Mouse (Mus musculus) olfactory bulb, adult 2 months (tissue): ENCODE data around the gene Fgf22. TPM values are rescaled to one million over a fixed set of nuclear protein-coding genes. Genes with fewer than 3 reads are reported as not detected.
"Not testable (repeated sequence)": the region's sequence is repeated elsewhere in the genome, so short reads cannot be mapped to it uniquely, and the experiment has no call there.

Experiments
- H3K27ac ChIP-seq: fragments of 200-500 bp; 2 replicates; pipeline ENCODE4 v1.5.1; 2012; ENCODE audit warnings: low read depth, low read length; ENCODE audit not compliant: insufficient read depth
- H3K4me1 ChIP-seq: fragments of 200-500 bp; 2 replicates; pipeline ENCODE4 v1.6.1; 2012; ENCODE audit warnings: low read length; ENCODE audit not compliant: control insufficient read depth, insufficient read depth
- H3K4me3 ChIP-seq: fragments of 200-500 bp; 2 replicates; pipeline ENCODE4 v1.5.1; 2012; ENCODE audit warnings: mild to moderate bottlenecking, low read depth, low read length, moderate library complexity; ENCODE audit not compliant: insufficient read depth
- CTCF ChIP-seq: fragments of 200-500 bp; IDR thresholded peaks from 2 replicates; pipeline ENCODE4 v1.5.1; 2012; ENCODE audit warnings: low read depth, mild to moderate bottlenecking, low read length, moderate library complexity; ENCODE audit not compliant: insufficient read depth
- POLR2A ChIP-seq: fragments of 200-500 bp; IDR thresholded peaks from 2 replicates; pipeline ENCODE4 v1.6.1; 2012; ENCODE audit warnings: mild to moderate bottlenecking, low read depth, low read length, moderate library complexity; ENCODE audit not compliant: insufficient read depth
- WGBS: fragments of 180-500 bp; shearing (Covaris S2); methylation state at CpG from one replicate; pipeline ENCODE4 v1.1.7; 2018; 5-methylcytosine and 5-hydroxymethylcytosine counted together
- polyA plus RNA-seq: library from polyadenylated mRNA; stranded (reverse); fragments of >200 nt; gene quantifications from 2 replicates; pipeline ENCODE4 v1.2.4, GENCODE M21; 2012; ENCODE audit warnings: low replicate concordance; ENCODE audit not compliant: missing spikeins, insufficient read depth, insufficient read length

The Fgf22 gene
- polyA plus RNA-seq, 1 experiment = not detected

- H3K4me1 ChIP-seq = peaks cover 4% of the 10 kb centered on the region; the same call in 1 of the 2 replicates
- no peak overlapping the region for H3K4me3 ChIP-seq
- 87% methylated on average over 11 of the region's 11 CpGs for WGBS
- no peak overlapping the region for H3K27ac ChIP-seq
- no peak for TF ChIP-seq CTCF
- TF ChIP-seq POLR2A = no peak
Measured at GRCm38 (mm10) chr10:79743161-79743560, 11.7 kb upstream of the Fgf22 start.

- 89% methylated on average over 15 of the region's 15 CpGs for WGBS
- H3K27ac ChIP-seq = no peak overlapping the region
- TF ChIP-seq CTCF = no peak
- no peak for TF ChIP-seq POLR2A
Measured at GRCm38 (mm10) chr10:79743650-79744365, 11.1 kb upstream of the Fgf22 start.

GRCm38 (mm10) chr10:79745411-79745810 is 9.5 kb upstream of the Fgf22 start:
- H3K4me1 ChIP-seq = peaks cover 4% of the 10 kb centered on the region; the same call in 1 of the 2 replicates
- TF ChIP-seq CTCF (no peak), POLR2A (no peak)
- H3K4me3 ChIP-seq = no peak overlapping the region
- H3K27ac ChIP-seq = no peak overlapping the region
- WGBS = 94% methylated on average over 3 of the region's 3 CpGs

More at GRCm38 (mm10) chr10:79743650-79744365, 11.1 kb upstream of the Fgf22 start:
- Histone ChIP-seq H3K4me3 (no peak overlapping the region), H3K4me1 (peaks cover 4% of the 10 kb centered on the region; the same call in 1 of the 2 replicates)

- no peak for TF ChIP-seq CTCF
- peak; percentile 93 for TF ChIP-seq POLR2A
- 2% methylated on average over 38 of the region's 38 CpGs for WGBS
- H3K4me3 ChIP-seq = peak within 1 kb of the TSS; percentile 70
- H3K4me1 ChIP-seq = peaks cover 4% of the 10 kb centered on the region; the same call in 1 of the 2 replicates
- no peak within 1 kb of the TSS for H3K27ac ChIP-seq
Measured at GRCm38 (mm10) chr10:79745898-79746773, 8.7 kb upstream of the Fgf22 start, which contains the start of gene Polrmt. Polrmt (minus strand) TSS chr10:79746581.

- Histone ChIP-seq H3K27ac (no peak overlapping the region), H3K4me3 (no peak overlapping the region), H3K4me1 (peaks cover 4% of the 10 kb centered on the region; the same call in 1 of the 2 replicates)
- no peak for TF ChIP-seq POLR2A
- no peak for TF ChIP-seq CTCF
- WGBS = 18% methylated on average over 6 of the region's 6 CpGs
Measured at GRCm38 (mm10) chr10:79746774-79747151, 8.1 kb upstream of the Fgf22 start.

- Histone ChIP-seq H3K27ac (no peak overlapping the region), H3K4me1 (peaks cover 4% of the 10 kb centered on the region; the same call in 1 of the 2 replicates), H3K4me3 (no peak overlapping the region)
- WGBS = 81% methylated on average over 6 of the region's 6 CpGs
- TF ChIP-seq CTCF = no peak
- no peak for TF ChIP-seq POLR2A
Measured at GRCm38 (mm10) chr10:79748496-79748895, 6.4 kb upstream of the Fgf22 start.

- Histone ChIP-seq H3K4me1 (peaks cover 6% of the 10 kb centered on the region), H3K4me3 (no peak overlapping the region), H3K27ac (no peak overlapping the region)
- TF ChIP-seq CTCF (no peak), POLR2A (no peak)
- WGBS = 89% methylated on average over 3 of the region's 3 CpGs
Measured at GRCm38 (mm10) chr10:79755854-79756253, 978 bp downstream of the Fgf22 start.

GRCm38 (mm10) chr10:79756660-79757059 is 1.8 kb downstream of the Fgf22 start:
- peaks cover 6% of the 10 kb centered on the region for H3K4me1 ChIP-seq
- H3K4me3 ChIP-seq = no peak overlapping the region
- no peak overlapping the region for H3K27ac ChIP-seq
- TF ChIP-seq CTCF = no peak
- no peak for TF ChIP-seq POLR2A
- 89% methylated on average over 24 of the region's 24 CpGs for WGBS

- not testable (repeated sequence) for H3K27ac ChIP-seq, H3K4me3 ChIP-seq
- WGBS = 91% methylated on average over 1 of the region's 1 CpGs
- H3K4me1 ChIP-seq = peaks cover 23% of the 10 kb centered on the region
Measured at GRCm38 (mm10) chr10:79759675-79760074, 4.8 kb downstream of the Fgf22 start.
